Mouse (Mus musculus) limb, embryonic 12.5 days (tissue): ENCODE data around the gene Mfsd2a. TPM values are rescaled to one million over a fixed set of nuclear protein-coding genes. Genes with fewer than 3 reads are reported as not detected.

Experiments
- ATAC-seq: fragments of 200-750 bp; cut with Nextera tagmentation; 2 replicates; pipeline ENCODE4 v1.8.0; 2017; ENCODE audit warnings: low read depth, moderate TSS enrichment; ENCODE audit not compliant: insufficient number of reproducible peaks, insufficient read depth, low FRiP score, low TSS enrichment
- H3K27ac ChIP-seq: fragments of 300-500 bp; sonication (generic); 2 replicates; pipeline ENCODE4 v1.5.1; 2016; ENCODE audit warnings: mild to moderate bottlenecking, moderate library complexity
- H3K27me3 ChIP-seq: fragments of 300-500 bp; sonication (generic); 2 replicates; pipeline ENCODE4 v1.6.1; 2016; ENCODE audit warnings: mild to moderate bottlenecking, moderate library complexity
- H3K36me3 ChIP-seq: fragments of 300-500 bp; sonication (generic); 2 replicates; pipeline ENCODE4 v1.6.1; 2016; ENCODE audit warnings: mild to moderate bottlenecking, moderate library complexity
- H3K4me1 ChIP-seq: fragments of 300-500 bp; sonication (generic); replicated peaks from 2 replicates; pipeline ENCODE4 v1.6.1; 2016
- H3K4me2 ChIP-seq: fragments of 300-500 bp; sonication (generic); 2 replicates; pipeline ENCODE4 v1.6.1; 2016; ENCODE audit warnings: mild to moderate bottlenecking, moderate library complexity
- H3K4me3 ChIP-seq: fragments of 300-500 bp; sonication (generic); replicated peaks from 2 replicates; pipeline ENCODE4 v1.5.1; 2016; ENCODE audit warnings: mild to moderate bottlenecking
- H3K9ac ChIP-seq: fragments of 300-500 bp; sonication (generic); replicated peaks from 2 replicates; pipeline ENCODE4 v1.6.1; 2016; ENCODE audit warnings: mild to moderate bottlenecking, moderate library complexity
- H3K9me3 ChIP-seq: fragments of 300-500 bp; sonication (generic); 2 replicates; pipeline ENCODE4 v1.6.1; 2016; ENCODE audit warnings: mild to moderate bottlenecking, moderate library complexity
- WGBS: fragments of 180-500 bp; shearing (Covaris S2); methylation state at CpG from one replicate; pipeline ENCODE4 v1.1.7; 2016; 5-methylcytosine and 5-hydroxymethylcytosine counted together
- polyA plus RNA-seq: library from polyadenylated mRNA; unstranded; fragments of >200 nt; fragmentation: Nextera tagmentation; extraction: Ambion mirVana; gene quantifications from 2 replicates; pipeline ENCODE4 v1.2.1, GENCODE M21; 2016

Gene Mfsd2a
- polyA plus RNA-seq, 1 experiment from 2014 or later, result 7.8 TPM

DNA sequence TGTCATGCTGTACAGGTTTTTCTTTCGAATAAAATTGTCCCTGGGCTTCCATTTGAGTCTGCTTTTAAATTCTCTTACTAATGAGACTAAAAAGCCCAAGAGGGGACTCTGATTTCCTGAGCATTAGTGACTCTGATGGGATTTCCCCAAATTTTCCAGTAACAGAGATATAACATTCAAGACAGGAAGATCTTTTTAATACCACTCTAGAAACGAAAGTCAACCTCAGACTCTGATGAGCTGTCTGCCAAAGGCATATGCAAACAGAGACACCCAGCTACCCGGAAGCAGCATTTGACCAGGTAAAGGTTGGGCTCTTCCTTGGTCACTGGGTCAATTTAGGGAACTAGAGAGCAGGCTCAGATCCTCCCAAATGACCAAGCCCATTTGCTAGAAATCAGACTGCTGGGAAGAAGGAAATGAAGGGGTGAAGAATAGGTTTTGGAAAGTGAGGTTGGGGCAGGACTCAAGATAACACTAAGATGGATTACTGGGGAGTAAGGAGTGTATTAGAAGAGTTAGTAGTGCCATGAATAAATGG lies 27.9 kb downstream of the Mfsd2a start:
- Histone ChIP-seq H3K27ac (no peak overlapping the region), H3K4me2 (no peak overlapping the region), H3K4me3 (no peak overlapping the region), H3K9me3 (no peaks in the 10 kb centered on the region), H3K4me1 (no peaks in the 10 kb centered on the region), H3K36me3 (no peaks in the 10 kb centered on the region), H3K9ac (no peak overlapping the region), H3K27me3 (no peaks in the 10 kb centered on the region)
- ATAC-seq, result no peak
- WGBS, result 63% methylated on average over 3 of the region's 3 CpGs

DNA sequence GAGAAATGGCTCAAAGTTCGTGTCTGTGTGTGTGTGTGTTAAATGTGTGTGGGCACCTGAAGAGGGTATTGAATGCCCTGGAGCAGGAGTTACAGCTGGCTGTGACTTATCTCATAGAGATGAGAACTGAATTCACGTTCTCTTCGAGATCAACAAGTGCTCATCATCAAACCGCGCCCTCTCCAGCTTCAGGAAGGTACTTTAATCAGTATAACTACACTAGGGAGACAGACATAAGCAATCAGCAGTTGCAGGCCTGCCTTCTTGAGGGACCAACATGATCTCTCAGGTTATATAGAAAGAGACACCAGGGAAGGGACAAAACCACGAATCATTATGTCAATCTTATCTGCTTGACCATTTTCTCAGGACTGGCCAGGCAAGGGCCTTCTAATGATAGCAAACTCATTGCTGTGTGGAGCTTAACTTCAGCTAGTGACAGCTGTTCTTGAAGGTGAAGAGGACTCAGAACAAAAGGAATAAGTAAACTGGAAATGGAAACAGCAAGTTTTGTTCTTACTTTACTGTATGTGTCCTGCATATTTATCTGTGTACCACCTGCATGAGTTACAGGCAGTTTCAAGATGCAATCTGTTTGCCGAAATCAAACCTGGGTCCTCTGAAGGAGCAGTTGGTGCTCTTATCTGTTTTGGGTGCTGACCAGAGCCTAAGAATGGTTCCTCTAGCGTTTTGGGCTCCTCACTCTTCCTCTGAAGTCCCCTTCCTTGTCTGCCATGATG lies 28.6 kb downstream of the Mfsd2a start:
- Histone ChIP-seq H3K9ac (no peak overlapping the region), H3K4me1 (no peaks in the 10 kb centered on the region), H3K27me3 (no peaks in the 10 kb centered on the region), H3K27ac (no peak overlapping the region), H3K4me2 (no peak overlapping the region), H3K36me3 (no peaks in the 10 kb centered on the region), H3K4me3 (no peak overlapping the region), H3K9me3 (no peaks in the 10 kb centered on the region)
- WGBS, result 74% methylated on average over 8 of the region's 8 CpGs
- no peak for ATAC-seq

DNA sequence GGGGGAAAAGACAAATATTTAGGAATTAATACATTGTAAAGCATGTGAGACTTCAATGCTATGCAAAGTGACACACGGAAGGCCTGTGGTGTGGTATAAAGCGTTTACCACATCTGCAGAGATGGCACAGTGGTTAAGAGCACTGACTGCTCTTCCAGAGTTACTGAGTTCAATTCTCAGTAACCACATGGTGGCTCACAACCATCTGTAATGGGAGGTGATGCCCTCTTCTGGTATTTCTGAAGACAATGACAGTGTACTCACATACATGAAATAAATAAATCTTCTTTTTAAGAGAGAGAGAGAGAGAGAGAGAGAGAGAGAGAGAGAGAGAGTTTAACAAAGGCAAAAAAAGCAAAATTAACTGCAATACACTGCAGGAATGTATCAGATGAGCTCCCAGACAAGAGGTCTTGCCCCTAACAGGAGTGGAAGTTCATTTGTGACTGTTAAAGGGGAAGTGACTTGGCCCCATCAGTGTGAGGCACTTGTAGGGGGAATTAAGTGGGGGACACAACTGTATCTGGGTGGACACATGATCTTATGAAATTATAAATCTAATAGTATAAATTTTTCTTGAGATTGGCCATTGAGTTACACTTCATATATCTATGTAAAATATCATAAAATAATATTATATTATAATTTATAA lies 29.9 kb downstream of the Mfsd2a start:
- H3K4me2 ChIP-seq, result no peak overlapping the region
- WGBS, result 84% methylated on average over 2 of the region's 2 CpGs

DNA sequence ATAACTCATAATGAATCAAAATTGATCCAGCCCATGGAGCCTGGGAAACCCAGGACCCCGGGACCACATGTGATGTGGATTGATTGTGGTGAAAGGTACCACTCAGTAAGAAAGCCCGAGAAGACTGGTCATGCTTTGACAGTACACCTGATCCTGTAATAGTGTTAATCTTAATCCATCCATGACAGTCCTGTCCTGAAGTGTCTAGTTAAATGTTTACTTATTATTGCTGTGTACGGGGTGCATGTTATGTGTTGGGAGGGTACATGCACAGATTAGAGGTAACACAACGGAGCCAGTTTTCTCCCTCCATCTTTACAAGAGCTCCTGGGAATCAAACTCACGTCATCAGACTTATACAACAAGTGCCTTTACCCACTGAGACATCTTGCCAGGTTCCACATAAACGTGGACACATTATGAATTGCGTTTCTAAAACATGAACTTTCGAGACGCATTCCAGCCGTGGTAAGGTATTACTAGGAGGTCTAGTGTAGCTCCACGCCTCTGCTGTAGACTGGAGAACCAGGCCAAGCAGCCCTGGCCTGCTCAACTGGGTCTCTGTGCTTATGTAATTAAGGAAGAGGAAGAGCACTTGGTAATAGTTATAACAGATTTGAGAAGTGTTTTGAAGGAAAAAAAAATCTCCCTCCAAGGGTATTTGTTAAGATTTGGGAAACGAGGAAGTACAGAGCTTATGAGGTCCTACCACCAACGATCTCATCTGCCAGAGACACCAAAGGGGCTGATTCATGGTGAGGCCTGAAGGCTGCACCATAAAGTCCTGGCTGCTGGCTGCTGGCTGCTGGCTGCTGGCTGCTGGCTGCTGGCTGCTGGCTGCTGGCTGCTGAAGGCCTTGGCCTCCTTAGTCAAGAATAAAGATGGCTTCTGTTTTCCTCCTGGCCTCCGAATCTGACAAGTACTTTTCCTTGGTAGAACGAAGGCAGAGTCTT lies 37.3 kb downstream of the Mfsd2a start:
- ATAC-seq, result no peak
- Histone ChIP-seq H3K27ac (no peak overlapping the region), H3K4me2 (no peak overlapping the region), H3K4me1 (no peaks in the 10 kb centered on the region), H3K4me3 (no peak overlapping the region), H3K27me3 (no peaks in the 10 kb centered on the region), H3K36me3 (no peaks in the 10 kb centered on the region), H3K9ac (no peak overlapping the region), H3K9me3 (no peaks in the 10 kb centered on the region)
- WGBS, result 82% methylated on average over 15 of the region's 15 CpGs

More for the DNA sequence above, 29.9 kb downstream of the Mfsd2a start:
- no peak overlapping the region for H3K27ac ChIP-seq
- H3K9ac ChIP-seq, result no peak overlapping the region
- H3K27me3 ChIP-seq, result no peaks in the 10 kb centered on the region
- no peak for ATAC-seq
- no peak overlapping the region for H3K4me3 ChIP-seq
- H3K36me3 ChIP-seq, result no peaks in the 10 kb centered on the region
- no peaks in the 10 kb centered on the region for H3K9me3 ChIP-seq
- no peaks in the 10 kb centered on the region for H3K4me1 ChIP-seq

DNA sequence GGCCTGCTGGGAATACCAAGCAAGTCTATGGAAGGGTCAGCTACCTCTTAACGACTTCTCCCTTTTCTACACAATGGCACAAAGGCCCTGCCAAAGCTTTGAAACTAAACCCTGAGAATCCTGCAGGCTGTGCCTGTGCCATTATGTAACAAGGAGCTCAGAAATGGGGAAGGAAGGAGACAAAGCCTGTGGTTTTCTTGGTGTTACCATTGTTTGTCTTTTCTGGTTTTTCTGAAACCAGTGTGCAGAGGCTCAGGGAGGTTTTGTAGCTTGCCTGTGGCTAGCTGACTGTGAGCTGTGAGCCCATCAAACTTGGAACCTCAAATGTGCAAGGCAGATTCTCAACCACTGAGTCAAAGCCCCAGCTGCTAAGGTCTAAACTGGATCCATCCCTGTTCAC lies 38.1 kb downstream of the Mfsd2a start:
- Histone ChIP-seq H3K4me2 (no peak overlapping the region), H3K9ac (no peak overlapping the region), H3K4me3 (no peak overlapping the region), H3K27ac (no peak overlapping the region), H3K9me3 (no peaks in the 10 kb centered on the region), H3K27me3 (no peaks in the 10 kb centered on the region), H3K36me3 (no peaks in the 10 kb centered on the region), H3K4me1 (no peaks in the 10 kb centered on the region)
- WGBS, result 43% methylated on average over 1 of the region's 1 CpGs
- ATAC-seq, result no peak

DNA sequence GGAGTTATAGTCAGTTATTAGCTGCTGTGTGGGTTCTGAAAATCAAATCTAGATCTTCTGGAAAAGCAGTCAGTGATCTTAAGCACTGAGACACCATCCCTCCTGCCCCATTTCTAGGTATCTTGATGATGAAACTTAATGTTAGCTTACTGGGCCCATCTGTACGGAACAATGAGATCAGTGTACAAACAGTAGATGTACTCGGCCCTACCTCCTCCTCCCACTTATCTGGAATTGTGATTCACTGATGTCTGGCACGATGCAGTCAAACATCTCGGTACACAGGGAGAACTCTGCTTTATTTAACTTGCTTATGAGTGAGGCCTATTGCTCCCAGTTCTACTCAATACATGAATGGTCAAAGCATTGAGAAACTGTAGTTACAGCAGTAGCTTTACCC lies 45.0 kb downstream of the Mfsd2a start:
- Histone ChIP-seq H3K36me3 (no peaks in the 10 kb centered on the region), H3K4me3 (no peak overlapping the region), H3K27me3 (no peaks in the 10 kb centered on the region), H3K27ac (no peak overlapping the region), H3K9ac (no peak overlapping the region), H3K4me1 (no peaks in the 10 kb centered on the region), H3K9me3 (peaks cover 6% of the 10 kb centered on the region; the same call in 1 of the 2 replicates), H3K4me2 (no peak overlapping the region)
- 86% methylated on average over 4 of the region's 4 CpGs for WGBS
- no peak for ATAC-seq

DNA sequence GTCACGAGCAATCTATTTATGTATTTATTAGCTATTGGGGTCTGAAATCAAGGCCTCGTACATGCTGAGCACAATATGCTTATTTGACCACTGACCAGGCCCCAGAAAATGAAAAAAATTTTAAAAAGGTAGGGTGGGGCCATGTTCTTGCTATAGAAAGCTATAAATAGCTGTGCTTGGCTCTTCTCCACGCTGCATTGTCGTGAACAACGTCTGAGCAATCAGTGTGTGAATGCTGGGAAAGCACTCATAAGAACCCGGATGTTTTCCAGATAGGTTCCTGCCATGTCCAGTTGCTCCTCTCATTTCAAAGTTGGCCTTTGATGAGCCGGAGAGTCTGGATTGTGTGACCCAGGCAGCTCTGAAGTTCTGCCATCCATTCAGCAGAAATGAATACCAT lies 46.8 kb downstream of the Mfsd2a start:
- 86% methylated on average over 7 of the region's 7 CpGs for WGBS
- H3K27ac ChIP-seq, result no peak overlapping the region
- no peak overlapping the region for H3K4me3 ChIP-seq
- no peak overlapping the region for H3K9ac ChIP-seq
- no peaks in the 10 kb centered on the region for H3K36me3 ChIP-seq
- ATAC-seq, result no peak
- no peak overlapping the region for H3K4me2 ChIP-seq
- no peaks in the 10 kb centered on the region for H3K4me1 ChIP-seq
- peaks cover 6% of the 10 kb centered on the region; the same call in 1 of the 2 replicates for H3K9me3 ChIP-seq
- no peaks in the 10 kb centered on the region for H3K27me3 ChIP-seq

DNA sequence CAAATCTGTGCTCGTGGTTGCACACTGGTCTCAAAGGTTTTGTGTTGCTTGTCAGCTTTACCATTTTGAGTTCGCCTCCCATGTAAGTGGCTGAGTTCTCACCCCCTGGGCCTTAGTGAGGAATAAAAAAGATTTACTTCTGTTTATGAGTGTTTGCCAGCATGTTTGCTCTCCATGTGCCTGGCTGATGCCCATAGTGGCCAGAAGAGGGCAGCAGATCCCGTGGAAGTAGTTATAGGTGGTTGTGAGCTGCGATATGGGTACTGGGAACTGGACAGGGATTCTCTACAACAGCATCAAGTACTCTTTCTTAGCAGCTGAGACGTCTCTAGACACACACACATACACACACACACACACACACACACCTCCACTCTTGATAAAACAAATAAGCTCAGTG lies 48.4 kb downstream of the Mfsd2a start:
- no peak overlapping the region for H3K4me3 ChIP-seq
- no peak overlapping the region for H3K27ac ChIP-seq
- no peak overlapping the region for H3K9ac ChIP-seq
- H3K4me1 ChIP-seq, result no peaks in the 10 kb centered on the region
- ATAC-seq, result no peak
- 67% methylated on average over 5 of the region's 5 CpGs for WGBS
- H3K9me3 ChIP-seq, result peaks cover 12% of the 10 kb centered on the region
- H3K4me2 ChIP-seq, result no peak overlapping the region
- H3K36me3 ChIP-seq, result no peaks in the 10 kb centered on the region
- H3K27me3 ChIP-seq, result no peaks in the 10 kb centered on the region

DNA sequence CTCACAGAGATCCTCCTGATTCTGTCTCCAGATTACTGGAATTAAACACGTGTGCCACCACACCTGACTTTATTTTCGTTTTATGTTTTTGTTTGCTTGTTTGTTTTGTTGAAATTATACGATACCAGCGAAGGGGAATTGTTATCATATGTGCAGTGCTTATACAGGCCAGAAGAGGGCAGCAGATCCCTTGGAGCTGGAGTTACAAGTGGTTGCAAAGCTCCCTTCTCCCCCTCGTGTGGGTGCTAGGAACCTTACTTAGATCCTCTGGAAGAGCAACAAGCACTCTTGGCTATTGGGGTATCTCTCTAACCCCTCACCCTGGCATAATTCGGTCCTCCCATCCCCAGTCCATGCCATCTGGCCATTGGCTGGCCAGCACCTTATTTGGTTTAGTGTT lies 50.4 kb downstream of the Mfsd2a start:
- WGBS, result 42% methylated on average over 6 of the region's 6 CpGs
- no peak overlapping the region for H3K9ac ChIP-seq
- no peaks in the 10 kb centered on the region for H3K36me3 ChIP-seq

DNA sequence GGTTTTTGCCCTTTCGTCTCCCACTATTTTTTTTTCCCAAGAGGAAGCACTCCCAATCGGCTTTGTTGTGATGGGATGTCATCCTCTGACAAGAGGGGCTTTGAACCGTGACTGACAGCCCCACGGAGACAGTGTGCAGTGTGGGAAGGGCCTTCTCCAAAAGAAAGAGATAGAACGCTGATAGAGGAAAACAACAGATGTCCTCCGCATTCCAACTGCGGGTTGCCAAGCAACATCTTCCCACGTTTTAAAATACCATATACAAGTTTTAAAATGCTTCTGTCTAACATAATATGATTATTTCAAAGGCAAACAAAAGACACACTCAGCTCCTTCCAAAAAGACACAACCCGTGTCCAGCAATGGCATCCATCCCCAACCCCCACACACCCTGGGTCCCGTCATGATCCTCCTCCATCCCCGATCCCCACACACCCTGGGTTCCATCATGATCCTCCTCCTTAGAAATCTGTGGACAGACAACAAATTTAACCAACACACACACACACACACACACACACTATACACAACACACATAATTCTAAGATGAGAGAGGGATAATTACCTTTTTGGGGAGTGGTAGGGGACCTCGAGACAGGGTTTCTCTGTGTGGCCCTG lies 51.3 kb downstream of the Mfsd2a start:
- Histone ChIP-seq H3K4me2 (no peak overlapping the region), H3K36me3 (no peaks in the 10 kb centered on the region), H3K27ac (no peak overlapping the region), H3K4me3 (no peak overlapping the region), H3K27me3 (no peaks in the 10 kb centered on the region), H3K4me1 (no peaks in the 10 kb centered on the region), H3K9me3 (peaks cover 13% of the 10 kb centered on the region), H3K9ac (no peak overlapping the region)
- WGBS, result 68% methylated on average over 12 of the region's 12 CpGs
- no peak for ATAC-seq

More for the DNA sequence above, 50.4 kb downstream of the Mfsd2a start:
- H3K4me3 ChIP-seq, result no peak overlapping the region
- no peak overlapping the region for H3K27ac ChIP-seq
- no peak overlapping the region for H3K4me2 ChIP-seq
- H3K9me3 ChIP-seq, result peaks cover 13% of the 10 kb centered on the region
- ATAC-seq, result no peak
- no peaks in the 10 kb centered on the region for H3K4me1 ChIP-seq
- H3K27me3 ChIP-seq, result no peaks in the 10 kb centered on the region
